Comparison of ENCODE assay signal across 8 mouse cellular contexts in the genomic region with DNA sequence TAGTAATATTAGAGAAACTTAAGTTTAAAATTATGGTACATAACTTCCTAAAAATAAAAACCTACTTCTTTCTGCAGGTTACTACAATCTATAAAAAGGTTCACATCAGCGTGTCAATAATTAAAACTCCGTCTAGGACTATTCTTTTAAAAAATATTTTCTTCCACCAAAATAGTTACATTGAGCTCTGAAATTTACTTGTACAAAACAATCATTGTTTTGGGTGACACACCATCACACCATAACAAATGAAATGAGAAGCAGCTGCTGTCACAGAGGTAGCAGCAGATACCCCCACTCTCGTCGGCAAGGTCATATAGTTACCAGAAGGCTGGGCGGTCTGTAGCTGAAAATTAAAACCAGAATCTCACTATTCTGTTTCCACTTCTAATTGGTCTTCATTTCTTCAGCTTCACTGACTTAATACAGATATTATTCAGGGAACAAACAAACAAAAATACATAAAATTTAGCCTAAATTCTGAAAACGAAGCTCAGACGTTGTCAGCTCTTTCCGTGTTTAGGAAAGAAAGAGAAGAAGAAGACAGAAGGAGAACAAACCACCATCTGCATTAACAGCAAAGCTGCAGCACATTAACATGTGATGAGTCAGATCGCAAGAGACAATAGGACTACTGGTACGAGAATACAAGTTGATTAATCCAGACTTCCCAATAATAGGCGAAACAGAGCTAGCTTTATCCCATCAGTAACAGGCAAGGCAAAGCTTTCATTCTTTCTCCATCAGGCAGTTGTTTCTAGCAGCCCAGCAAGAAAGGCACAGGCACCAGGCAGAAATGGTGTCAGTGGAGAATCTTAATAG. TPM values are rescaled to one million over a fixed set of nuclear protein-coding genes. Genes with fewer than 3 reads are reported as not detected.
DNase-seq lines count a peak whose midpoint lies in the region; ATAC-seq lines count a peak whose summit lies in the region.

No protein-coding gene starts in this region.

- peaks cover 50% of the 10 kb centered on the region for H3K79me2 ChIP-seq in macrophage (ENCODE audit: inconsistent target)

- H3K4me2 ChIP-seq in embryonic facial prominence, embryonic 12.5 days (replicated peaks) = peak overlapping the region; percentile 45

- WGBS in embryonic facial prominence, embryonic 12.5 days = 26% methylated on average over 11 of the region's 11 CpGs
- WGBS in macrophage (ENCODE audit: missing documents) = 0% methylated on average over 11 of the region's 11 CpGs

- H3K4me1 ChIP-seq in embryonic facial prominence, embryonic 12.5 days = peaks cover 22% of the 10 kb centered on the region

- peak; percentile 22 to 54 for DNase-seq in cerebellum, adult 18-20 months
- no peak for DNase-seq in cerebellum, adult 11-12 months
- DNase-seq in A20 (ENCODE audit: low read depth, low spot score) = peak; percentile 38
- peak; percentile 45 for DNase-seq in thymus, postnatal 14 days
- no peak for DNase-seq in kidney, adult 8-10 months

- no peak overlapping the region for H3K27ac ChIP-seq in embryonic facial prominence, embryonic 12.5 days
- H3K27ac ChIP-seq in macrophage = peak overlapping the region; percentile 97

- no peak for ATAC-seq in embryonic facial prominence, embryonic 12.5 days (ENCODE audit: insufficient number of reproducible peaks, insufficient read depth, low FRiP score, low TSS enrichment)
- peak; percentile 12 for ATAC-seq in inflammation-experienced regulatory T-cells, adult 6 months

- no peaks in the 10 kb centered on the region for H3K9me3 ChIP-seq in embryonic facial prominence, embryonic 12.5 days

- no peaks in the 10 kb centered on the region for H3K27me3 ChIP-seq in embryonic facial prominence, embryonic 12.5 days

- peak overlapping the region; percentile 42; the same call in 1 of the 2 replicates for H3K9ac ChIP-seq in embryonic facial prominence, embryonic 12.5 days

- H3K4me3 ChIP-seq in embryonic facial prominence, embryonic 12.5 days = peak overlapping the region; percentile 24; the same call in 1 of the 2 replicates
- peak overlapping the region; percentile 72 for H3K4me3 ChIP-seq in macrophage (ENCODE audit: inconsistent target)

- no peaks in the 10 kb centered on the region for H3K36me3 ChIP-seq in embryonic facial prominence, embryonic 12.5 days
- no peaks in the 10 kb centered on the region for H3K36me3 ChIP-seq in macrophage (ENCODE audit: inconsistent target)

RNA-seq across cellular contexts. Expression of gene Ankrd28, which starts 49.8 kb away (rescaled TPM):
- polyA plus RNA-seq in embryonic facial prominence, embryonic 12.5 days (2016; fragmentation: Nextera tagmentation; extraction: Ambion mirVana) = 9.9 and 11.0 TPM in 2 replicates
- polyA plus RNA-seq in inflammation-experienced regulatory T-cells, adult 6 months (2017; shearing (Covaris generic)) = 10 to 100 TPM in 2 of 3 experiments, 1 to 10 TPM in 1; 9.5 to 11.0 (median 10.0) TPM
- 100 to 1,000 TPM in 23 of 26 experiments, 10 to 100 TPM in 3; 46.0 to 707 (median 189) TPM for total RNA-seq in macrophage (2018; cell fraction: chromatin; rRNA removed)
- total RNA-seq in macrophage (2018; cell fraction: cytosol; rRNA removed) = 10 to 100 TPM; 18.8 to 67.5 (median 31.5) TPM
- 100 to 1,000 TPM in 16 of 26 experiments, 10 to 100 TPM in 10; 36.8 to 315 (median 121) TPM for total RNA-seq in macrophage (2018; cell fraction: nucleus; rRNA removed)
- 20.1 to 31.8 TPM (median 23.4 TPM) in 3 replicates for polyA plus RNA-seq in macrophage (2018)

Comparison
In these comparisons a context has a peak if more than half of its experiments do, and no peak if none do; other contexts are left out.
1. DNase-seq: peak in cerebellum, adult 18-20 months (2 of 2), A20 (single experiment) and thymus, postnatal 14 days (single experiment); none in cerebellum, adult 11-12 months (single experiment) and kidney, adult 8-10 months (0 of 2).